In the genomic region with DNA sequence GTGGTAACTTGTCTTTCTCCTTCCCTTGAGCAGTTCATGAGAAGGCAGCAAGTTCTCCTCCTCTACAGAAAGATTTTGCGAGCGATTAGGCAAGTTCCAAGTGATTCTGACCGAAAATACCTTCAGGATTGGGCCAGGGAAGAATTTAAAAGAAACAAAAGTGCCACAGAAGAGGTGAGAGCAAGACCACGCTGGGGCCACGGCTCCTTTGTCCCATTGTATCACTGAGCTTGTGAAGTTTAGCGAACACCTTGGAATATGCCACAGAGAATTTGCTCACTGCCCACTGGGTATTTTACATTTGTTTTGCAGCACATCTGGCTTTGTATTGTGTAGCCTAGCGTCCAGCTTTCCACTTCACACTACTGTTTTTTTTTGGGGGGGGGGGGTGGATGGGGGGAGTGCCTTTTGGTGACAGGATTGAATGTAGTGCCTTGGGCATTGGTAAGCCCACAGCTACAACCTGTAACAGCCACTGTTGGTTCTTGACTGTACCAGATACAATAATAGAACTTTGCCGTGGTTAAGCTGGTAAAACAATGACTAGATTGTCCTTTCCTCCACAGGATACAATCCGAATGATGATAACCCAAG, we compare ENCODE assay signal across 8 mouse cellular contexts. TPM values are rescaled to one million over a fixed set of nuclear protein-coding genes. Genes with fewer than 3 reads are reported as not detected.
DNase-seq lines count a peak whose midpoint lies in the region; ATAC-seq lines count a peak whose summit lies in the region.

No protein-coding gene starts in this region.

- DNase-seq in heart, embryonic 10.5 days (ENCODE audit: low spot score), result no peak
- DNase-seq in heart, adult 11 months, result no peak
- DNase-seq in ES-CJ7 (ENCODE audit: low read depth, low spot score), result peak; percentile 40
- no peak for DNase-seq in urinary bladder, postnatal 4 days (ENCODE audit: low spot score in 2 of 2)
- no peak for DNase-seq in ovary, postnatal 36 days (ENCODE audit: low spot score)
- no peak for DNase-seq in right cerebral cortex, postnatal 4 days

- WGBS in heart, embryonic 10.5 days, result 19% methylated on average over 9 of the region's 9 CpGs
- 7% methylated on average over 9 of the region's 9 CpGs for WGBS in forebrain, embryonic 12.5 days
- 5% methylated on average over 9 of the region's 9 CpGs for WGBS in liver, embryonic 16.5 days (ENCODE audit: insufficient replicate concordance)

- H3K9ac ChIP-seq in forebrain, embryonic 12.5 days, result peak overlapping the region; percentile 95
- H3K9ac ChIP-seq in liver, embryonic 16.5 days (ENCODE audit: low read depth, low read length), result peak overlapping the region; percentile 90

- peak; percentile 61 for ATAC-seq in forebrain, embryonic 12.5 days (ENCODE audit: low FRiP score)
- ATAC-seq in liver, embryonic 16.5 days (ENCODE audit: low read depth), result no peak

- peaks cover 8% of the 10 kb centered on the region; the same call in 1 of the 2 replicates for H3K4me1 ChIP-seq in heart, embryonic 10.5 days
- H3K4me1 ChIP-seq in forebrain, embryonic 12.5 days, result peaks cover 9% of the 10 kb centered on the region
- peaks cover 5% of the 10 kb centered on the region for H3K4me1 ChIP-seq in liver, embryonic 16.5 days (ENCODE audit: control insufficient read depth, low read depth, low read length)

- peak overlapping the region; percentile 75 for H3K4me3 ChIP-seq in heart, embryonic 10.5 days
- peak overlapping the region; percentile 86 for H3K4me3 ChIP-seq in forebrain, embryonic 12.5 days (replicated peaks)
- H3K4me3 ChIP-seq in liver, embryonic 16.5 days (ENCODE audit: low read depth, low read length), result peak overlapping the region; percentile 91

- no peaks in the 10 kb centered on the region for H3K9me3 ChIP-seq in heart, embryonic 10.5 days
- H3K9me3 ChIP-seq in forebrain, embryonic 12.5 days, result no peaks in the 10 kb centered on the region
- H3K9me3 ChIP-seq in liver, embryonic 16.5 days (replicated peaks; ENCODE audit: control insufficient read depth, low read length), result no peaks in the 10 kb centered on the region

- H3K27me3 ChIP-seq in heart, embryonic 10.5 days (ENCODE audit: insufficient read depth, poor library complexity, severe bottlenecking), result no peaks in the 10 kb centered on the region
- no peaks in the 10 kb centered on the region for H3K27me3 ChIP-seq in forebrain, embryonic 12.5 days
- no peaks in the 10 kb centered on the region for H3K27me3 ChIP-seq in liver, embryonic 16.5 days (ENCODE audit: control insufficient read depth, insufficient read depth, low read depth, low read length)

- H3K36me3 ChIP-seq in heart, embryonic 10.5 days, result peaks cover 11% of the 10 kb centered on the region; the same call in 1 of the 2 replicates
- peaks cover 2% of the 10 kb centered on the region; the same call in 1 of the 2 replicates for H3K36me3 ChIP-seq in forebrain, embryonic 12.5 days (replicated peaks)
- no peaks in the 10 kb centered on the region for H3K36me3 ChIP-seq in liver, embryonic 16.5 days (ENCODE audit: control insufficient read depth, insufficient read depth)

- peak overlapping the region; percentile 74 for H3K4me2 ChIP-seq in forebrain, embryonic 12.5 days
- peak overlapping the region; percentile 67 for H3K4me2 ChIP-seq in liver, embryonic 16.5 days (ENCODE audit: low read depth, low read length)

- peak overlapping the region; percentile 96 for H3K27ac ChIP-seq in heart, embryonic 10.5 days
- peak overlapping the region; percentile 100 for H3K27ac ChIP-seq in forebrain, embryonic 12.5 days
- peak overlapping the region; percentile 99 for H3K27ac ChIP-seq in liver, embryonic 16.5 days (ENCODE audit: low read length)

RNA-seq across cellular contexts. Expression of a gene that starts 0.6 kb away (rescaled TPM):
- polyA plus RNA-seq in heart, embryonic 10.5 days (2016; fragmentation: Nextera tagmentation; extraction: Ambion mirVana), result 109 and 118 TPM in 2 replicates
- 164 and 166 TPM in 2 replicates for polyA plus RNA-seq in forebrain, embryonic 12.5 days (2016; fragmentation: Nextera tagmentation; extraction: Ambion mirVana)
- polyA plus RNA-seq in liver, embryonic 16.5 days (2015; fragmentation: Nextera tagmentation; extraction: Ambion mirVana), result 28.8 and 29.4 TPM in 2 replicates
